Mouse (Mus musculus) spleen, adult 2 months (tissue): ENCODE results near the gene Nfix.

Experiments used
- CTCF ChIP-seq: fragments of 200-500 bp; IDR thresholded peaks from 2 replicates; pipeline ENCODE4 v1.5.1; 2011; ENCODE audit warnings: mild to moderate bottlenecking, inconsistent platforms; ENCODE audit not compliant: insufficient read depth, insufficient read length, insufficient replicate concordance; ENCODE audit errors: extremely low read depth
- POLR2A ChIP-seq: fragments of 200-500 bp; IDR thresholded peaks from 2 replicates; pipeline ENCODE4 v1.6.1; 2011; ENCODE audit warnings: low read depth, low read length, inconsistent platforms

- TF ChIP-seq CTCF (no peak), POLR2A (no peak)
Measured at GRCm38 (mm10) chr8:84732545-84732944, 67.6 kb downstream of the Nfix start.
